Mouse (Mus musculus) retina, embryonic 14.5 days (tissue): Measurements from ENCODE around the gene Aasdh.

Experiments
- DNase-seq: peaks from one replicate; pipeline ENCODE4 v3.0.0-alpha.2; 2015; ENCODE audit warnings: low spot score

Aasdh gene

GRCm38 (mm10) chr5:76841859-76842258, 63.5 kb downstream of the Aasdh start:
- no peak for DNase-seq

DNA sequence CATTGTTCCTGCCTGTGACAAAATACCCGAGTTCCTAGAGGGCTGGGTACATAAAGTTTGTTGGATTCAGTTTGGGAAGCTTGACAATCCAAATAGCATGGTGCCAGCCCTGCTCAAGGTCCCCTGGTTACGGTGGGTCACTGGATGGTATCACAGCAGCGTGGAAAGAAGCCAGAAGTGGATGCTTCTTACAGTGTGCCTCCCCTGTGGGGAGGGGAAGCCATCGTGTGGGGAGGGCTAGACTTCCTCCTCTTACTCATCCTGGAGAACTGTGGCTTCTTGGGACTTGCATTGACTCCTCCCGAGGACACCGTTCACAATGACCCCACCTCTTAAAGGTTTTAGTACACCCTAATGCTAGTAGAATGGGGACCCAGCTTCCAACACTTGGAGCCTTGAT, 65.5 kb downstream of the Aasdh start:
- no peak for DNase-seq

DNA sequence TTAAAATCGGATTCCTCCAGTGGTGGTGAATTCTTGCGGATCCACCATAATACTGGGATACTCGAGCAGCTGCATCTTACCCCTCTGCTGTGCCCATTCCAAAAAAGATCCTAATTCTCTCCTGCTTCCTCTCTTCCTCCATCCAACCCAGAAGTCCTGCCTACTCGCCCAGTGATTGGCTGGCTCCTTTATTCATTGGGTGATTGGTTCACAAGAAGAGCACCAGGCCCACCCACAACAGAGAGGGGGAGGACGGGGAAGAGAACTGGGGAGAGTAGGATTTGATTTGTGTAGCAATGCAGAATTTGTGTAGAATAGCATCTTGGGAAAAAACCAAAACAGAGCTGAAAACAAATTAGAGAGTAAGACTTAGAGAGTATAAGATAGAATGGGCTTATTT, 68.3 kb downstream of the Aasdh start:
- DNase-seq: no peak

DNA sequence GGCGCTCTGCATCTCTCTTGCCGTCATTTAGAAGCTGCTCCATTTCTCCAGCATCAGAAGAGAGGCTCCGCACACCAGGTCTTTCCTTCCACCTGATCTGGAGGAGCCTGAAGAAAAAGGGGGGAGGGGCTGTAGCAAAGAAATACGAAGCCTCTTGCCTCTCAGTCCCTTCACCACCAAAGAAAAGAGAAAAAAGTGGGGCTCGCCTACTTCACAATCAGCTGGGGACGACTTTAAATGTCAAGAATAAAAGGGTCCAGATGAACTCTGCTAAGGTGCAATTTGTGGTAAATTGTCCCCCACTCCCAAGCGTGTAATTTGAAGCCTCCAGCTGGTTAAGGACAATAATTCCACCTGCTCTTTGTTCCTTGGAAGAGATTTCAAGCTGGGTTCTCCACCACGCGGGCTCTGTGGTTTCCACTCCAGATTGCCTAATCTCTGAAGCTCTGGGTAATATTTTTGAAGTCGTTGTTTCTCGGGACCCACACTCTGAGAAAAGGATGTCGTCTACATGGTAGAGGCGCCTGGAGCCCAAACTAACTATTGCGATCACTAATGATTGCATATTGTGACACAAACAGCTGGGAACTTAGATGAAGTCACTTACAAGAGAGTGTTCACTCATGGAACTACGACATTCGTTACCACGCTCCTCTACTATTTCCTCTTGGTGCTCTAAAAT, 72.6 kb downstream of the Aasdh start:
- no peak for DNase-seq

GRCm38 (mm10) chr5:76828527-76829240, 76.6 kb downstream of the Aasdh start:
- DNase-seq: no peak
